22 mouse cellular contexts compared by ENCODE assay signal in genomic region chr15:86191933-86192332, GRCm38 (mm10). TPM values are rescaled to one million over a fixed set of nuclear protein-coding genes. Genes with fewer than 3 reads are reported as not detected.
A peak's percentile ranks its signal among the peaks of the same experiment; 100 is the strongest.
DNase-seq lines count a peak whose midpoint lies in the region; ATAC-seq and TF ChIP-seq lines count a peak whose summit lies in the region.
"Had no signal": no experiment of that assay in that cellular context is flagged by ENCODE, and none has a peak within 500 bp of the region (broad histone marks: within the 10 kb centered on the region; RNA-seq: fewer than 3 reads in every experiment).

No protein-coding gene starts in this region.

- H3K27ac ChIP-seq in lung, postnatal 0 days (ENCODE audit: low read length) = peak overlapping the region; percentile 33; the same call in 1 of the 2 replicates
- peak overlapping the region; percentile 48; the same call in 1 of the 2 replicates for H3K27ac ChIP-seq in thymus, adult 2 months (ENCODE audit: control insufficient read depth, insufficient read depth, low read length)
- H3K27ac ChIP-seq: embryonic facial prominence, embryonic 13.5 days; forebrain, embryonic 12.5 days; heart, adult 2 months; heart, embryonic 15.5 days; hindbrain, embryonic 10.5 days; hindbrain, embryonic 14.5 days had no signal

- no peaks in the 10 kb centered on the region for H3K36me3 ChIP-seq in lung, postnatal 0 days (ENCODE audit: insufficient read depth, low read length)
- H3K36me3 ChIP-seq in thymus, adult 2 months (ENCODE audit: control insufficient read depth, insufficient read depth, low read length) = no peaks in the 10 kb centered on the region
- H3K36me3 ChIP-seq: embryonic facial prominence, embryonic 13.5 days; forebrain, embryonic 12.5 days; G1E; heart, embryonic 15.5 days; hindbrain, embryonic 10.5 days had no signal

- 29% methylated on average over 3 of the region's 3 CpGs for WGBS in lung, postnatal 0 days
- WGBS in lung, adult 2 months = 32% methylated on average over 3 of the region's 3 CpGs
- WGBS in thymus, adult 2 months = 76% methylated on average over 3 of the region's 3 CpGs

- TF ChIP-seq CTCF in lung, postnatal 0 days (IDR thresholded peaks at IDR 0.05) = no peak
- no peak for TF ChIP-seq CTCF in lung, adult 2 months (IDR thresholded peaks at IDR 0.05; ENCODE audit: insufficient read depth, low read length)
- no peak for TF ChIP-seq CTCF in thymus, adult 2 months (IDR thresholded peaks at IDR 0.05; ENCODE audit: borderline replicate concordance, control insufficient read depth, extremely low read depth, insufficient read depth, low read length, poor library complexity)

- DNase-seq in lung, postnatal 0 days (ENCODE audit: low spot score) = peak; percentile 53
- DNase-seq in lung, adult 2 months = no peak
- DNase-seq in thymus, adult 2 months = no peak
- no peak for DNase-seq in thymus, adult 18-20 months
- DNase-seq in right cerebral cortex, adult 18-20 months = no peak
- DNase-seq: adrenal gland, adult 8-10 months; adrenal gland, postnatal 36 days; cerebellum, adult 11-12 months; cerebellum, adult 9-11 months; cerebellum, postnatal 36 days; gastrocnemius, postnatal 14 days; heart, adult 2 months; heart, postnatal 14 days had no signal

- ATAC-seq in lung, postnatal 0 days = peak; percentile 34
- 0 out of 4 replicates have a peak, but pooled peaks have one; percentile 9 to 16 for ATAC-seq in hematopoietic stem cell, adult 5-6 weeks (replicated peaks in 1 of 2; ENCODE audit: insufficient read depth in 1 of 2, low FRiP score in 2 of 2, low TSS enrichment in 1 of 2, low read depth in 1 of 2, poor library complexity in 2 of 2, severe bottlenecking in 2 of 2)
- ATAC-seq: forebrain, embryonic 16.5 days had no signal

- no peak overlapping the region for H3K9ac ChIP-seq in lung, postnatal 0 days (replicated peaks; ENCODE audit: low read depth)
- H3K9ac ChIP-seq: embryonic facial prominence, embryonic 13.5 days; forebrain, embryonic 12.5 days; heart, embryonic 15.5 days; hindbrain, embryonic 14.5 days had no signal

- no peaks in the 10 kb centered on the region for H3K9me3 ChIP-seq in lung, postnatal 0 days (ENCODE audit: low read length)
- H3K9me3 ChIP-seq: embryonic facial prominence, embryonic 13.5 days; forebrain, embryonic 12.5 days; heart, embryonic 15.5 days; hindbrain, embryonic 10.5 days had no signal

- peaks cover 10% of the 10 kb centered on the region; the same call in 1 of the 2 replicates for H3K4me1 ChIP-seq in lung, postnatal 0 days (ENCODE audit: insufficient read depth, low read depth, low read length)
- H3K4me1 ChIP-seq in lung, adult 2 months (ENCODE audit: control insufficient read depth, insufficient read depth, low read length) = peaks cover 20% of the 10 kb centered on the region
- H3K4me1 ChIP-seq in thymus, adult 2 months (replicated peaks; ENCODE audit: control insufficient read depth, insufficient read depth, low read length) = peaks cover 15% of the 10 kb centered on the region

- H3K4me3 ChIP-seq in lung, postnatal 0 days (ENCODE audit: low read depth, low read length) = no peak overlapping the region
- H3K4me3 ChIP-seq in lung, adult 2 months (replicated peaks; ENCODE audit: extremely low read depth, low read depth, low read length) = no peak overlapping the region
- H3K4me3 ChIP-seq in thymus, adult 2 months (ENCODE audit: control insufficient read depth, insufficient read depth, low read length) = no peak overlapping the region
- H3K4me3 ChIP-seq: embryonic facial prominence, embryonic 13.5 days; forebrain, embryonic 12.5 days; heart, adult 2 months; heart, embryonic 15.5 days; hindbrain, embryonic 10.5 days had no signal

- no peak overlapping the region for H3K4me2 ChIP-seq in lung, postnatal 0 days (replicated peaks; ENCODE audit: low read depth, low read length)
- H3K4me2 ChIP-seq: embryonic facial prominence, embryonic 13.5 days; forebrain, embryonic 12.5 days; heart, embryonic 11.5 days; heart, embryonic 15.5 days; hindbrain, embryonic 14.5 days had no signal

- peak; percentile 67 for TF ChIP-seq EP300 in lung, postnatal 0 days (IDR thresholded peaks at IDR 0.05)

- TF ChIP-seq POLR2A in lung, adult 2 months (IDR thresholded peaks at IDR 0.05; ENCODE audit: borderline replicate concordance, extremely low read depth, low read depth, low read length) = no peak
- no peak for TF ChIP-seq POLR2A in thymus, adult 2 months (IDR thresholded peaks at IDR 0.05; ENCODE audit: control insufficient read depth, extremely low read depth, insufficient read depth, low read length, poor library complexity)

- H3K27me3 ChIP-seq in lung, postnatal 0 days (replicated peaks; ENCODE audit: insufficient read depth, low read length) = no peaks in the 10 kb centered on the region
- H3K27me3 ChIP-seq in thymus, adult 2 months (ENCODE audit: control insufficient read depth, insufficient read depth, low read length) = no peaks in the 10 kb centered on the region
- H3K27me3 ChIP-seq: embryonic facial prominence, embryonic 13.5 days; heart, embryonic 15.5 days had no signal

RNA-seq across cellular contexts. Expression of gene Cerk, which starts 6.0 kb away (rescaled TPM):
- polyA plus RNA-seq in lung, postnatal 0 days (2015; fragmentation: Nextera tagmentation; extraction: Ambion mirVana) = 16.9 and 20.0 TPM in 2 replicates
- 38.2 and 40.8 TPM in 2 replicates for polyA plus RNA-seq in lung, adult 2 months (2012; rRNA removed)
- 178 and 180 TPM in 2 replicates for polyA plus RNA-seq in thymus, adult 2 months (2012; rRNA removed)
- total RNA-seq in hematopoietic stem cell, adult 5-6 weeks (2017) = 20.3 and 28.3 TPM in 2 replicates

RNA-seq across cellular contexts. Expression of gene Tbc1d22a, which starts 22.3 kb away (rescaled TPM):
- polyA plus RNA-seq in lung, postnatal 0 days (2015; fragmentation: Nextera tagmentation; extraction: Ambion mirVana) = 11.8 and 13.1 TPM in 2 replicates
- polyA plus RNA-seq in lung, adult 2 months (2012; rRNA removed) = 31.9 and 34.7 TPM in 2 replicates
- 53.1 and 56.5 TPM in 2 replicates for polyA plus RNA-seq in thymus, adult 2 months (2012; rRNA removed)
- total RNA-seq in hematopoietic stem cell, adult 5-6 weeks (2017) = 14.6 and 25.8 TPM in 2 replicates
